Mouse (Mus musculus) spleen, postnatal 0 days (tissue): ENCODE results near the gene Mcidas. TPM values are rescaled to one million over a fixed set of nuclear protein-coding genes. Genes with fewer than 3 reads are reported as not detected.

Experiments
- microRNA counts: library from miRNA; unstranded; fragments of <30 nt; microRNA quantifications from one replicate; lab custom pipeline; 2015
- polyA plus RNA-seq: library from polyadenylated mRNA; unstranded; fragments of >200 nt; fragmentation: Nextera tagmentation; extraction: Ambion mirVana; gene quantifications from 2 replicates; pipeline ENCODE4 v1.2.1, GENCODE M21; 2015

Mcidas gene
- polyA plus RNA-seq = not detected in 2 replicates

DNA sequence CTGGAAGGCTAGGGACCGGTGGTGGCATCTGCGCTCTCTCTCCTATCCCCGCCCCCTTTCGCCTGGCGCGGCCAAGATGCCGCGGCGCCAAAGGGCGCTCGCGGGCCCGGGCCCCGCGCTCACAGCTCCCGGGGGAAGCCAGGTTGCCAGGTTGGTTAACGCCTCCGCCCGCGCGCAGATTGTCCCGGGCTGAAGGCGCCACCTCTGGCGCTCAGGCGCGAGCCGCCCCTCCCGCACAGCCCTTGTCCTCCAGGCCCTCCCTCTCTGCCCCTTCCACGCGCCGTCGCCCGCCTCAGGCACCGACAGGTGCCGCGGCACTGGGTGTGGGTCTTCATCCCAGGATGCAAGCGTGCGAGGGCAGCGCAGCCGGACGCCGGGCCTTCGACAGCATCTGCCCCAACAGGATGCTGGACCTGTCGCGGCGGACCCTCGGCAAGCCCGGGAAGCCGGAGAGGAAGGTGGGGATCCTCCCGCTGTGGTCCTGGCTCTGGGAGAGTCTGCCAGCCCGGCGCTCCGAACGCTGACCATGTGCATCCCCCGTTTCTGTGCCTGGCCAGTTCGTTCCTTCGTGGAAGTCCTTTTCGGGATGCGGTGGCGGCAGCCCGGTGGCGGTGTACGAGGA is at the start of gene Mcidas:
Gene Mcidas, plus strand, starts transcription at position 315 of the 622 bp plus-strand sequence.

DNA sequence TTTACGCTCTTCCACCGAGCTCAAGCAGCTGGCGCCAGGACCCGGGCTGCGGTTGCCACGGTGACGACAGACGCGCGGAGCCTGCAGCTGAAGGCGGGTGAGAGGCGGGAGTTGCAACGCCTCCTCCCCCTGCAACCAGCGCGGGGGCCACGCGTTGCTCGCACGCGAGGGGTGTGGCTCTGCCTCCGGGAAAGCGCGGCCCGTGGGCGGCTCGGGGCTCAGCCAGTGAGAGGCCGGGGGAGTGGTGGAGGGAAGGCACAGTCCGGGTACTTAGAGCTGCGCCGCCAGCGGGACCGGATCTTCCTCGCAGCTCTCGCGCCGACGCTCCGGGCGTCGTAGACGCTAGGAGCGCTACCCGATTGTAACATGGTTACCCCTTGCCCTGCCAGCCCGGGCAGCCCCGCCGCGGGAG is 6.1 kb upstream of the Mcidas start, which contains the start of gene Ccno:
Gene Ccno, plus strand, starts transcription at position 271 of the 412 bp plus-strand sequence.

DNA sequence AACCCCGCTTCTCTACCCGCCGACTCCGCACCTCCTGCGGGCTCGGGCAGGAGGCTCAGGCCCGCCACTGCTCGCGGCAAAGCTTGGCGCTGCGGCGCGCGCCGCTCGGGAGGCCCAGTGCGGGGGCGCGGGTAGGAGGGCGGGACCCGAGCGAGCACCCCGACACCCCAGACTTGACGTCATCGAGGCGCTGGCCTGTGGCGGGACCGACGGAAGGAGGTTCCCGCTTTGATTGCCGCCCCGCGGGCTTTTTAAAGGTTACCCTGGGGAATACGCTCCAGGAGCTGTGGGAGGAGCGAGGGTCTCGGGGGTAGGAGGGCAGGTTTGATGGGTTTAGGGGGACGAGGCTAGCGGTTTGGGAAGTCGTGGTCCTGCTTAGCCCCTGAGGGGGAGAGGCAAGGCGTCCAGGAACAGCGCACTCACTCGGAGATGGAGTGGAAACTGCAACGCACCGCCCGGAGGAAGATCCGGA is 41.3 kb downstream of the Mcidas start, which contains the start of gene Cdc20b:
Gene Cdc20b, plus strand, starts transcription at position 162 of the 472 bp plus-strand sequence.

DNA sequence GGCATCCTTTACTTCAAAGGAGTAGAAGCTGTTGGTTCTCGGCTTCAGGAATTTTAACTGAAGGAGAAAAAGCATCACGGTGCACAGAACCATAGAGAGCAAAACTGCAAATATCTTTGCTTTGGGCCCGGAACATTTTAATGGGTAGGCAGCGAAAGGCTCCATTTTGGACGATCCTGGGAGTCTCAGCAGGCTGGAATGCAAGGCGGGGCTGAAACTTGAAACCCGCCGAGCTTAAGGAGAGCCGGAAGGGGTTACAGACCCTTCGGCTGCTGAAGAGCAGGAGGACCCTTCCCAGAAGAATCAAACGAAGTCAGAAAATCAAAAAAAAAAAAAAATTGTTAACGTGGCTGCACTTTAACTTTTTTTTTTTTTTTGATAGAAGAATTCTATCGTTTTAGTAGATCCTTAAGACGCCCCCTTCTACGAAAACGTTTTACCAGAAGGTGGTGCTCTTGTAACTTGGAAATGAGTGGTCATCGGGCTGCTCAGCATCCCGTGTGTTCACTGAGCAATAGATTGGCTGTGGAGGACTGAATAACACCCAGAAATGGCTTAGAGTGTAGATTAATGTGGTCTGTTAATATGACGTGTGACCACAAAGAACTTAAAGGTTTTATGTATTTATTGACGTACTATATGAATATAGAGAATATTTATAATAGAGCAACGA is 52.7 kb downstream of the Mcidas start, which contains the start of gene Gpx8:
Gene Gpx8, minus strand, starts transcription at position 200 of the 673 bp plus-strand sequence.

MicroRNA genes within 50 kb of the gene (microRNA counts, 519-probe panel; counts per million panel counts)
- microRNA mmu-miR-449a (lab: Ali Mortazavi, UCI) (88.3 counts per million), microRNA mmu-miR-449b (lab: Ali Mortazavi, UCI) (88.3 counts per million), microRNA mmu-miR-449c (lab: Ali Mortazavi, UCI) (88.3 counts per million)

Other genes starting within 250 kb of the Mcidas start
- 70.8 and 71.0 TPM in 2 replicates for gene Plpp1, start 193.1 kb upstream of the Mcidas start, polyA plus RNA-seq
- 31.6 and 32.4 TPM in 2 replicates for gene Mtrex, start 66.4 kb upstream of the Mcidas start, polyA plus RNA-seq
- 9.4 and 10.3 TPM in 2 replicates for gene Dhx29, start 66.4 kb upstream of the Mcidas start, polyA plus RNA-seq
- gene Ccno, start 6.0 kb upstream of the Mcidas start, polyA plus RNA-seq = 0.89 and 1.3 TPM in 2 replicates
- not detected in 2 replicates for gene Cdc20b, start 41.3 kb downstream of the Mcidas start, polyA plus RNA-seq
- 30.9 and 34.9 TPM in 2 replicates for gene Gpx8, start 52.6 kb downstream of the Mcidas start, polyA plus RNA-seq
- 23.1 and 38.7 TPM in 2 replicates for gene Gzma, start 107.1 kb downstream of the Mcidas start, polyA plus RNA-seq
- gene Esm1, start 215.8 kb downstream of the Mcidas start, polyA plus RNA-seq = 0.54 and 0.75 TPM in 2 replicates
- not detected in 2 replicates for gene Gzmk, start 232.1 kb downstream of the Mcidas start, polyA plus RNA-seq